Mouse (Mus musculus) olfactory bulb, adult 2 months (tissue): Measurements from ENCODE around the gene Hipk2.

Source experiments
- CTCF ChIP-seq: fragments of 200-500 bp; IDR thresholded peaks from 2 replicates; pipeline ENCODE4 v1.5.1; 2012; ENCODE audit warnings: low read depth, mild to moderate bottlenecking, low read length, moderate library complexity; ENCODE audit not compliant: insufficient read depth
- POLR2A ChIP-seq: fragments of 200-500 bp; IDR thresholded peaks from 2 replicates; pipeline ENCODE4 v1.6.1; 2012; ENCODE audit warnings: mild to moderate bottlenecking, low read depth, low read length, moderate library complexity; ENCODE audit not compliant: insufficient read depth

DNA sequence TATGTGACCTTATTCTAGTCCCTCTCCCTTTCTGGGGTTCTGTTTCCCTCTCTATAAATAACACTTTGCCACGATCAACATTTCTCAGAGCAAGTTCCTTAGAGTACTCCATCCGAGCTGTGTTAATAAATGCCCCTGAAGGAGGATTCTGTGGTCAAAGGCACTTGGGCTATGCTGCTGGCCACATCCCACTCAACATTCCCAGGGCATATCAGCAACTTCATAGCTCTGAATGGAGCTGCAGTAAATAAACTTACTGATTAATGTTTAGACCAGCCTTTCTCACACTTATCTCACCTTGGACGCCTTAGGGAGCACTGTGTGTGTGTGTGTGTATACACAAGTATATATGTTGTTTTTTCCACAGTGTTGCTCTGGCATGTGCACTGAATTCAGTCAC, 41.5 kb upstream of the Hipk2 start:
- TF ChIP-seq CTCF, result no peak
- no peak for TF ChIP-seq POLR2A
